Mouse (Mus musculus) cortical plate, adult 2 months (tissue): Measurements from ENCODE around the gene Nsd2.

Source experiments
- CTCF ChIP-seq: fragments of 200-500 bp; IDR thresholded peaks from 2 replicates; pipeline ENCODE4 v1.5.1; 2011; ENCODE audit warnings: mild to moderate bottlenecking, control low read depth, low read length; ENCODE audit not compliant: insufficient read depth; ENCODE audit errors: extremely low read depth
- POLR2A ChIP-seq: fragments of 200-500 bp; IDR thresholded peaks from 2 replicates; pipeline ENCODE4 v1.6.1; 2011; ENCODE audit warnings: mild to moderate bottlenecking, low read length, control low read depth; ENCODE audit not compliant: insufficient read depth; ENCODE audit errors: extremely low read depth

- no peak for TF ChIP-seq CTCF
- no peak for TF ChIP-seq POLR2A
Observed at GRCm38 (mm10) chr5:33857693-33858092, 37.2 kb downstream of the Nsd2 start.
